Mouse (Mus musculus): Measurements from ENCODE around the gene Sost. TPM values are rescaled to one million over a fixed set of nuclear protein-coding genes. Genes with fewer than 3 reads are reported as not detected.

The Sost gene
- polyA plus RNA-seq, 1 experiment from 2014 or later: 1.8 TPM

- peak within 1 kb of the TSS; percentile 95 for H3K4me2 ChIP-seq (ENCODE audit: low read length)
- peaks cover 13% of the 10 kb centered on the region; the same call in 1 of the 2 replicates for H3K36me3 ChIP-seq (ENCODE audit: insufficient read depth, low read length)
- no peaks in the 10 kb centered on the region for H3K9me3 ChIP-seq (replicated peaks; ENCODE audit: low read length)
- peaks cover 18% of the 10 kb centered on the region for H3K4me1 ChIP-seq (replicated peaks; ENCODE audit: insufficient read depth, low read length)
- no peaks in the 10 kb centered on the region for H3K27me3 ChIP-seq (ENCODE audit: insufficient read depth, low read length)
- H3K4me3 ChIP-seq (replicated peaks; ENCODE audit: low read depth, low read length): peak within 1 kb of the TSS; percentile 56
- DNase-seq (ENCODE audit: low spot score): peak; percentile 96
- peak; percentile 87 for ATAC-seq (replicated peaks; ENCODE audit: low FRiP score, low read depth)
- H3K9ac ChIP-seq (ENCODE audit: low read depth, low read length): peak within 1 kb of the TSS; percentile 77
- H3K27ac ChIP-seq: peak within 1 kb of the TSS; percentile 96
- TF ChIP-seq CTCF (IDR thresholded peaks at IDR 0.05; ENCODE audit: low read depth): no peak; the same call in 1 of the 2 replicates
- WGBS: under 1% methylated on average over 71 of the region's 71 CpGs
These were observed 17.5 kb upstream of the Sost start, which contains the start of gene Cfap97d1 for GRCm38 (mm10) chr11:101984054-101985025. TSS of gene Cfap97d1 (plus strand) at chr11:101984279.

- peaks cover 19% of the 10 kb centered on the region for H3K4me1 ChIP-seq (replicated peaks; ENCODE audit: insufficient read depth, low read length)
- ATAC-seq (replicated peaks; ENCODE audit: low FRiP score, low read depth) (no peak), DNase-seq (ENCODE audit: low spot score) (no peak)
- H3K36me3 ChIP-seq (ENCODE audit: insufficient read depth, low read length): peaks cover 14% of the 10 kb centered on the region; the same call in 1 of the 2 replicates
- WGBS: 59% methylated on average over 10 of the region's 10 CpGs
- TF ChIP-seq CTCF (IDR thresholded peaks at IDR 0.05; ENCODE audit: low read depth): no peak
- peak overlapping the region; percentile 95 for H3K4me2 ChIP-seq (ENCODE audit: low read length)
- H3K9ac ChIP-seq (ENCODE audit: low read depth, low read length): 0 out of 2 replicates have a peak overlapping the region, but pooled peaks have one; percentile 24
- peak overlapping the region; percentile 79 for H3K27ac ChIP-seq
- no peaks in the 10 kb centered on the region for H3K27me3 ChIP-seq (ENCODE audit: insufficient read depth, low read length)
- no peaks in the 10 kb centered on the region for H3K9me3 ChIP-seq (replicated peaks; ENCODE audit: low read length)
- peak overlapping the region; percentile 56 for H3K4me3 ChIP-seq (replicated peaks; ENCODE audit: low read depth, low read length)
These were observed 16.7 kb upstream of the Sost start for GRCm38 (mm10) chr11:101983431-101983921.

- no peaks in the 10 kb centered on the region for H3K9me3 ChIP-seq (replicated peaks; ENCODE audit: low read length)
- H3K4me1 ChIP-seq (replicated peaks; ENCODE audit: insufficient read depth, low read length): peaks cover 24% of the 10 kb centered on the region
- H3K4me3 ChIP-seq (replicated peaks; ENCODE audit: low read depth, low read length): no peak overlapping the region; the same call in 1 of the 2 replicates
- no peak for TF ChIP-seq CTCF (IDR thresholded peaks at IDR 0.05; ENCODE audit: low read depth)
- 0 out of 2 replicates have a peak overlapping the region, but pooled peaks have one; percentile 24 for H3K9ac ChIP-seq (ENCODE audit: low read depth, low read length)
- peak overlapping the region; percentile 79 for H3K27ac ChIP-seq
- peaks cover 14% of the 10 kb centered on the region; the same call in 1 of the 2 replicates for H3K36me3 ChIP-seq (ENCODE audit: insufficient read depth, low read length)
- H3K4me2 ChIP-seq (ENCODE audit: low read length): peak overlapping the region; percentile 95
- no peak for ATAC-seq (replicated peaks; ENCODE audit: low FRiP score, low read depth)
- H3K27me3 ChIP-seq (ENCODE audit: insufficient read depth, low read length): no peaks in the 10 kb centered on the region
- DNase-seq (ENCODE audit: low spot score): peak; percentile 26
- 52% methylated on average over 6 of the region's 6 CpGs for WGBS
These were observed 16.2 kb upstream of the Sost start for GRCm38 (mm10) chr11:101982981-101983411.

- Histone ChIP-seq H3K9ac (ENCODE audit: low read depth, low read length) (no peak overlapping the region), H3K36me3 (ENCODE audit: insufficient read depth, low read length) (peaks cover 14% of the 10 kb centered on the region; the same call in 1 of the 2 replicates), H3K4me2 (ENCODE audit: low read length) (peak overlapping the region; percentile 95; the same call in 1 of the 2 replicates), H3K27me3 (ENCODE audit: insufficient read depth, low read length) (no peaks in the 10 kb centered on the region), H3K4me3 (replicated peaks; ENCODE audit: low read depth, low read length) (no peak overlapping the region), H3K27ac (0 out of 2 replicates have a peak overlapping the region, but pooled peaks have one; percentile 79), H3K9me3 (replicated peaks; ENCODE audit: low read length) (no peaks in the 10 kb centered on the region), H3K4me1 (replicated peaks; ENCODE audit: insufficient read depth, low read length) (peaks cover 25% of the 10 kb centered on the region)
- TF ChIP-seq CTCF (IDR thresholded peaks at IDR 0.05; ENCODE audit: low read depth): no peak
- WGBS: 58% methylated on average over 12 of the region's 12 CpGs
- no peak for ATAC-seq (replicated peaks; ENCODE audit: low FRiP score, low read depth)
- DNase-seq (ENCODE audit: low spot score): no peak
These were observed 15.0 kb upstream of the Sost start for GRCm38 (mm10) chr11:101981850-101982249.

- H3K4me1 ChIP-seq (replicated peaks; ENCODE audit: insufficient read depth, low read length): peaks cover 23% of the 10 kb centered on the region
- peaks cover 16% of the 10 kb centered on the region; the same call in 1 of the 2 replicates for H3K36me3 ChIP-seq (ENCODE audit: insufficient read depth, low read length)
- H3K4me2 ChIP-seq (ENCODE audit: low read length): no peak overlapping the region
- DNase-seq (ENCODE audit: low spot score) (no peak), ATAC-seq (replicated peaks; ENCODE audit: low FRiP score, low read depth) (no peak)
- H3K9me3 ChIP-seq (replicated peaks; ENCODE audit: low read length): no peaks in the 10 kb centered on the region
- 80% methylated on average over 9 of the region's 9 CpGs for WGBS
- no peak overlapping the region for H3K27ac ChIP-seq
- H3K4me3 ChIP-seq (replicated peaks; ENCODE audit: low read depth, low read length): no peak overlapping the region
- no peaks in the 10 kb centered on the region for H3K27me3 ChIP-seq (ENCODE audit: insufficient read depth, low read length)
- H3K9ac ChIP-seq (ENCODE audit: low read depth, low read length): 0 out of 2 replicates have a peak overlapping the region, but pooled peaks have one; percentile 19
- no peak for TF ChIP-seq CTCF (IDR thresholded peaks at IDR 0.05; ENCODE audit: low read depth)
These were observed 13.9 kb upstream of the Sost start for GRCm38 (mm10) chr11:101980603-101981157.

GRCm38 (mm10) chr11:101979140-101979539 is 12.3 kb upstream of the Sost start:
- Histone ChIP-seq H3K27ac (no peak overlapping the region), H3K9me3 (replicated peaks; ENCODE audit: low read length) (no peaks in the 10 kb centered on the region), H3K27me3 (ENCODE audit: insufficient read depth, low read length) (no peaks in the 10 kb centered on the region), H3K9ac (ENCODE audit: low read depth, low read length) (no peak overlapping the region), H3K4me2 (ENCODE audit: low read length) (no peak overlapping the region), H3K4me3 (replicated peaks; ENCODE audit: low read depth, low read length) (no peak overlapping the region), H3K4me1 (replicated peaks; ENCODE audit: insufficient read depth, low read length) (peaks cover 23% of the 10 kb centered on the region), H3K36me3 (ENCODE audit: insufficient read depth, low read length) (peaks cover 22% of the 10 kb centered on the region)
- no peak for TF ChIP-seq CTCF (IDR thresholded peaks at IDR 0.05; ENCODE audit: low read depth)
- 94% methylated on average over 5 of the region's 5 CpGs for WGBS
- ATAC-seq (replicated peaks; ENCODE audit: low FRiP score, low read depth) (no peak), DNase-seq (ENCODE audit: low spot score) (no peak)

Measured in kidney, postnatal 0 days (tissue).